Mouse (Mus musculus) midbrain, embryonic 13.5 days (tissue): ENCODE measurements around the gene Ptpra. TPM values are rescaled to one million over a fixed set of nuclear protein-coding genes. Genes with fewer than 3 reads are reported as not detected.

ENCODE experiments used
- ATAC-seq: fragments of 200-750 bp; cut with Nextera tagmentation; 2 replicates; pipeline ENCODE4 v1.8.0; 2017; ENCODE audit warnings: mild to moderate bottlenecking, moderate TSS enrichment, moderate library complexity
- H3K27ac ChIP-seq: fragments of 300-500 bp; sonication (generic); 2 replicates; pipeline ENCODE4 v1.5.1; 2015; ENCODE audit warnings: inconsistent platforms, mild to moderate bottlenecking, moderate library complexity
- H3K27me3 ChIP-seq: fragments of 300-500 bp; sonication (generic); 2 replicates; pipeline ENCODE4 v1.6.1; 2015; ENCODE audit warnings: mild to moderate bottlenecking, inconsistent platforms
- H3K36me3 ChIP-seq: fragments of 300-500 bp; sonication (generic); 2 replicates; pipeline ENCODE4 v1.6.1; 2015; ENCODE audit warnings: mild to moderate bottlenecking, inconsistent platforms
- H3K4me1 ChIP-seq: fragments of 300-500 bp; sonication (generic); replicated peaks from 2 replicates; pipeline ENCODE4 v1.6.1; 2015; ENCODE audit warnings: inconsistent platforms
- H3K4me2 ChIP-seq: fragments of 300-500 bp; sonication (generic); replicated peaks from 2 replicates; pipeline ENCODE4 v1.6.1; 2015; ENCODE audit warnings: moderate library complexity, mild to moderate bottlenecking, inconsistent platforms
- H3K4me3 ChIP-seq: fragments of 300-500 bp; sonication (generic); replicated peaks from 2 replicates; pipeline ENCODE4 v1.5.1; 2015; ENCODE audit warnings: mild to moderate bottlenecking, inconsistent platforms
- H3K9ac ChIP-seq: fragments of 300-500 bp; sonication (generic); replicated peaks from 2 replicates; pipeline ENCODE4 v1.6.1; 2015; ENCODE audit warnings: mild to moderate bottlenecking, inconsistent platforms
- H3K9me3 ChIP-seq: fragments of 300-500 bp; sonication (generic); 2 replicates; pipeline ENCODE4 v1.6.1; 2016; ENCODE audit warnings: mild to moderate bottlenecking, inconsistent platforms
- WGBS: fragments of 180-500 bp; shearing (Covaris S2); methylation state at CpG from one replicate; pipeline ENCODE4 v1.1.7; 2015; 5-methylcytosine and 5-hydroxymethylcytosine counted together
- polyA plus RNA-seq: library from polyadenylated mRNA; unstranded; fragments of >200 nt; fragmentation: Nextera tagmentation; extraction: Ambion mirVana; gene quantifications from 2 replicates; pipeline ENCODE4 v1.2.1, GENCODE M21; 2015

Gene Ptpra
- polyA plus RNA-seq, 1 experiment from 2014 or later = 126 TPM

GRCm38 (mm10) chr2:130450434-130450796, 337 bp downstream of the Ptpra start:
- Histone ChIP-seq H3K4me1 (peaks cover 45% of the 10 kb centered on the region), H3K36me3 (peaks cover 5% of the 10 kb centered on the region; the same call in 1 of the 2 replicates), H3K4me2 (peak overlapping the region; percentile 88), H3K27me3 (peaks cover 15% of the 10 kb centered on the region), H3K27ac (peak overlapping the region; percentile 87), H3K9ac (peak overlapping the region; percentile 95), H3K4me3 (peak overlapping the region; percentile 73), H3K9me3 (no peaks in the 10 kb centered on the region)
- under 1% methylated on average over 39 of the region's 47 CpGs for WGBS
- peak; percentile 90 for ATAC-seq

- Histone ChIP-seq H3K36me3 (no peaks in the 10 kb centered on the region), H3K4me2 (peak overlapping the region; percentile 88), H3K4me1 (peaks cover 49% of the 10 kb centered on the region), H3K4me3 (peak overlapping the region; percentile 73), H3K27me3 (peaks cover 15% of the 10 kb centered on the region), H3K9me3 (no peaks in the 10 kb centered on the region), H3K27ac (no peak overlapping the region), H3K9ac (peak overlapping the region; percentile 95)
- 69% methylated on average over 14 of the region's 14 CpGs for WGBS
- no peak for ATAC-seq
Measured at GRCm38 (mm10) chr2:130451086-130451726, 1.1 kb downstream of the Ptpra start.

- Histone ChIP-seq H3K27ac (no peak overlapping the region), H3K4me1 (peaks cover 51% of the 10 kb centered on the region), H3K9ac (peak overlapping the region; percentile 95), H3K9me3 (no peaks in the 10 kb centered on the region), H3K4me2 (peak overlapping the region; percentile 88), H3K27me3 (peaks cover 15% of the 10 kb centered on the region), H3K4me3 (peak overlapping the region; percentile 73), H3K36me3 (no peaks in the 10 kb centered on the region)
- no peak for ATAC-seq
- 80% methylated on average over 3 of the region's 3 CpGs for WGBS
Measured at GRCm38 (mm10) chr2:130451727-130452090, 1.6 kb downstream of the Ptpra start.

GRCm38 (mm10) chr2:130452266-130452665, 2.2 kb downstream of the Ptpra start:
- H3K4me3 ChIP-seq = no peak overlapping the region
- H3K9me3 ChIP-seq = no peaks in the 10 kb centered on the region
- H3K4me2 ChIP-seq = 0 out of 2 replicates have a peak overlapping the region, but pooled peaks have one; percentile 4
- peaks cover 15% of the 10 kb centered on the region for H3K27me3 ChIP-seq
- ATAC-seq = no peak
- no peaks in the 10 kb centered on the region for H3K36me3 ChIP-seq
- H3K4me1 ChIP-seq = peaks cover 51% of the 10 kb centered on the region
- 58% methylated on average over 2 of the region's 2 CpGs for whole genome bisulfite sequencing
- no peak overlapping the region for H3K27ac ChIP-seq
- no peak overlapping the region for H3K9ac ChIP-seq

- no peak for ATAC-seq
- Histone ChIP-seq H3K4me1 (peaks cover 51% of the 10 kb centered on the region), H3K4me3 (no peak overlapping the region), H3K9me3 (no peaks in the 10 kb centered on the region), H3K9ac (no peak overlapping the region), H3K27ac (no peak overlapping the region), H3K4me2 (no peak overlapping the region), H3K36me3 (no peaks in the 10 kb centered on the region), H3K27me3 (peaks cover 9% of the 10 kb centered on the region)
- 71% methylated on average over 6 of the region's 6 CpGs for WGBS
Measured at GRCm38 (mm10) chr2:130453421-130453820, 3.3 kb downstream of the Ptpra start.

- WGBS = 88% methylated on average over 6 of the region's 6 CpGs
- Histone ChIP-seq H3K27ac (no peak overlapping the region), H3K4me2 (no peak overlapping the region), H3K27me3 (no peaks in the 10 kb centered on the region), H3K4me3 (no peak overlapping the region), H3K4me1 (peaks cover 43% of the 10 kb centered on the region), H3K9ac (no peak overlapping the region), H3K9me3 (no peaks in the 10 kb centered on the region), H3K36me3 (no peaks in the 10 kb centered on the region)
- no peak for ATAC-seq
Measured at GRCm38 (mm10) chr2:130454748-130455370, 4.8 kb downstream of the Ptpra start.

- ATAC-seq = no peak
- H3K9me3 ChIP-seq = no peaks in the 10 kb centered on the region
- peaks cover 21% of the 10 kb centered on the region for H3K4me1 ChIP-seq
- H3K27me3 ChIP-seq = no peaks in the 10 kb centered on the region
- no peak overlapping the region for H3K4me2 ChIP-seq
- H3K36me3 ChIP-seq = 0 out of 2 replicates have a peak, but pooled peaks cover 3% of the 10 kb centered on the region
- no peak overlapping the region for H3K27ac ChIP-seq
- H3K9ac ChIP-seq = no peak overlapping the region
- WGBS = 90% methylated on average over 3 of the region's 3 CpGs
- no peak overlapping the region for H3K4me3 ChIP-seq
Measured at GRCm38 (mm10) chr2:130457871-130458270, 7.8 kb downstream of the Ptpra start.

- H3K9me3 ChIP-seq = no peaks in the 10 kb centered on the region
- H3K4me1 ChIP-seq = 0 out of 2 replicates have a peak, but pooled peaks cover 11% of the 10 kb centered on the region
- ATAC-seq = no peak
- 0 out of 2 replicates have a peak, but pooled peaks cover 6% of the 10 kb centered on the region for H3K36me3 ChIP-seq
- H3K27me3 ChIP-seq = no peaks in the 10 kb centered on the region
- H3K9ac ChIP-seq = no peak overlapping the region
- H3K27ac ChIP-seq = no peak overlapping the region
- WGBS = 90% methylated on average over 3 of the region's 3 CpGs
- H3K4me2 ChIP-seq = no peak overlapping the region
- H3K4me3 ChIP-seq = no peak overlapping the region
Measured at GRCm38 (mm10) chr2:130459576-130459975, 9.5 kb downstream of the Ptpra start.

GRCm38 (mm10) chr2:130461287-130462071, 11.4 kb downstream of the Ptpra start:
- Histone ChIP-seq H3K4me1 (no peaks in the 10 kb centered on the region), H3K36me3 (0 out of 2 replicates have a peak, but pooled peaks cover 6% of the 10 kb centered on the region), H3K9me3 (no peaks in the 10 kb centered on the region), H3K4me3 (no peak overlapping the region), H3K27ac (no peak overlapping the region), H3K9ac (no peak overlapping the region), H3K4me2 (no peak overlapping the region), H3K27me3 (no peaks in the 10 kb centered on the region)
- WGBS = 79% methylated on average over 15 of the region's 15 CpGs
- ATAC-seq = no peak

- ATAC-seq = no peak
- Histone ChIP-seq H3K27me3 (no peaks in the 10 kb centered on the region), H3K27ac (no peak overlapping the region), H3K4me2 (no peak overlapping the region), H3K9ac (no peak overlapping the region), H3K9me3 (no peaks in the 10 kb centered on the region), H3K4me3 (no peak overlapping the region), H3K36me3 (0 out of 2 replicates have a peak, but pooled peaks cover 6% of the 10 kb centered on the region), H3K4me1 (peaks cover 23% of the 10 kb centered on the region)
- WGBS = 94% methylated on average over 1 of the region's 1 CpGs
Measured at GRCm38 (mm10) chr2:130466438-130466837, 16.4 kb downstream of the Ptpra start.

- no peak for ATAC-seq
- Histone ChIP-seq H3K9me3 (no peaks in the 10 kb centered on the region), H3K4me1 (peaks cover 23% of the 10 kb centered on the region), H3K9ac (no peak overlapping the region), H3K4me3 (no peak overlapping the region), H3K27ac (no peak overlapping the region), H3K4me2 (no peak overlapping the region), H3K27me3 (no peaks in the 10 kb centered on the region), H3K36me3 (no peaks in the 10 kb centered on the region)
- WGBS = 6% methylated on average over 4 of the region's 4 CpGs
Measured at GRCm38 (mm10) chr2:130469366-130469765, 19.3 kb downstream of the Ptpra start.

- H3K9ac ChIP-seq = no peak overlapping the region
- WGBS = 65% methylated on average over 2 of the region's 2 CpGs
- H3K27ac ChIP-seq = no peak overlapping the region
- no peaks in the 10 kb centered on the region for H3K9me3 ChIP-seq
- H3K4me3 ChIP-seq = no peak overlapping the region
- no peak overlapping the region for H3K4me2 ChIP-seq
- ATAC-seq = 0 out of 2 replicates have a peak, but pooled peaks have one; percentile 37
- no peaks in the 10 kb centered on the region for H3K27me3 ChIP-seq
- peaks cover 23% of the 10 kb centered on the region for H3K4me1 ChIP-seq
- H3K36me3 ChIP-seq = no peaks in the 10 kb centered on the region
Measured at GRCm38 (mm10) chr2:130469935-130470334, 19.9 kb downstream of the Ptpra start.
